Mouse (Mus musculus): ENCODE measurements at regions not wholly inside any gene's neighbourhood (a gene's known extent, or its start where the extent isn't known, plus 50 kb on each side); places are given as distances from the start of the nearest gene placed in this dataset.

- Histone ChIP-seq H3K4me2 (no peak overlapping the region), H3K4me3 (replicated peaks) (no peak overlapping the region), H3K27ac (replicated peaks) (no peak overlapping the region), H3K4me1 (replicated peaks) (no peaks in the 10 kb centered on the region), H3K27me3 (no peaks in the 10 kb centered on the region), H3K36me3 (replicated peaks) (no peaks in the 10 kb centered on the region), H3K9ac (no peak overlapping the region), H3K9me3 (replicated peaks) (no peaks in the 10 kb centered on the region)
- ATAC-seq (ENCODE audit: insufficient read depth) = no peak
- WGBS (ENCODE audit: insufficient replicate concordance) = 34% methylated on average over 4 of the region's 4 CpGs
These were observed 70.6 kb upstream of the Nectin1 start for GRCm38 (mm10) chr9:43673171-43673680.

GRCm38 (mm10) chr9:43674321-43674720, 69.5 kb upstream of the Nectin1 start:
- peaks cover 5% of the 10 kb centered on the region; the same call in 1 of the 2 replicates for H3K27me3 ChIP-seq
- H3K36me3 ChIP-seq (replicated peaks) = no peaks in the 10 kb centered on the region
- 19% methylated on average over 8 of the region's 8 CpGs for WGBS (ENCODE audit: insufficient replicate concordance)
- no peaks in the 10 kb centered on the region for H3K4me1 ChIP-seq (replicated peaks)
- no peaks in the 10 kb centered on the region for H3K9me3 ChIP-seq (replicated peaks)
- no peak overlapping the region for H3K4me2 ChIP-seq
- H3K27ac ChIP-seq (replicated peaks) = no peak overlapping the region
- no peak overlapping the region for H3K9ac ChIP-seq
- no peak for ATAC-seq (ENCODE audit: insufficient read depth)
- no peak overlapping the region for H3K4me3 ChIP-seq (replicated peaks)

- no peaks in the 10 kb centered on the region for H3K9me3 ChIP-seq (replicated peaks)
- H3K27me3 ChIP-seq = peaks cover 7% of the 10 kb centered on the region; the same call in 1 of the 2 replicates
- H3K36me3 ChIP-seq (replicated peaks) = no peaks in the 10 kb centered on the region
- 36% methylated on average over 2 of the region's 2 CpGs for WGBS (ENCODE audit: insufficient replicate concordance)
- H3K4me3 ChIP-seq (replicated peaks) = no peak overlapping the region
- H3K27ac ChIP-seq (replicated peaks) = no peak overlapping the region
- no peak overlapping the region for H3K4me2 ChIP-seq
- H3K9ac ChIP-seq = no peak overlapping the region
- no peak for ATAC-seq (ENCODE audit: insufficient read depth)
- no peaks in the 10 kb centered on the region for H3K4me1 ChIP-seq (replicated peaks)
These were observed 67.8 kb upstream of the Nectin1 start for GRCm38 (mm10) chr9:43676011-43676410.

GRCm38 (mm10) chr9:43679331-43679730, 64.5 kb upstream of the Nectin1 start:
- no peak overlapping the region for H3K4me2 ChIP-seq
- no peak overlapping the region for H3K9ac ChIP-seq
- H3K4me1 ChIP-seq (replicated peaks) = no peaks in the 10 kb centered on the region
- no peak for ATAC-seq (ENCODE audit: insufficient read depth)
- H3K9me3 ChIP-seq (replicated peaks) = no peaks in the 10 kb centered on the region
- H3K36me3 ChIP-seq (replicated peaks) = no peaks in the 10 kb centered on the region
- 52% methylated on average over 17 of the region's 17 CpGs for WGBS (ENCODE audit: insufficient replicate concordance)
- no peak overlapping the region for H3K27ac ChIP-seq (replicated peaks)
- H3K4me3 ChIP-seq (replicated peaks) = no peak overlapping the region
- peaks cover 7% of the 10 kb centered on the region; the same call in 1 of the 2 replicates for H3K27me3 ChIP-seq

DNA sequence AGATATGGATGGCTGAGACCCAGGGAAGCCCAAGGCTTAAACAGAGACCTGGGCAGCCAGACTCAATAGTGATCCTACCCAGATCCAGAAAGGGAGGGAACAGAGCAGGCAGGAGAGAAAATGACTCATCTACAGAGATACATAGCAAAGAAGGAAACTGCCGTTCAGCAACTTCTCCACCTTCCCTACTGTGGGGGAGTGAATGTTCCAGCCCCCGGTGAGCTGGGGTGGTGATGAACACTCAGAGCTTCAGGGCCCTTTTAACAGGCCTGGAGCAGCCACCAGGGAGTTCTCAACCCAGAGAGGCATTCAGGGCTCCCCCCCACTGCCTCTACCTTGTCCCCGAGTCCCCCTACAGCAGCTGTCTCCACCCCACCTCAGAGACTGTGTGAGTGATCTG, 62.5 kb upstream of the Nectin1 start:
- no peak overlapping the region for H3K9ac ChIP-seq
- WGBS (ENCODE audit: insufficient replicate concordance) = 44% methylated on average over 3 of the region's 3 CpGs
- no peaks in the 10 kb centered on the region for H3K9me3 ChIP-seq (replicated peaks)
- ATAC-seq (ENCODE audit: insufficient read depth) = no peak
- no peak overlapping the region for H3K27ac ChIP-seq (replicated peaks)
- no peaks in the 10 kb centered on the region for H3K36me3 ChIP-seq (replicated peaks)
- H3K4me1 ChIP-seq (replicated peaks) = no peaks in the 10 kb centered on the region
- no peak overlapping the region for H3K4me3 ChIP-seq (replicated peaks)
- no peak overlapping the region for H3K4me2 ChIP-seq
- peaks cover 7% of the 10 kb centered on the region; the same call in 1 of the 2 replicates for H3K27me3 ChIP-seq

DNA sequence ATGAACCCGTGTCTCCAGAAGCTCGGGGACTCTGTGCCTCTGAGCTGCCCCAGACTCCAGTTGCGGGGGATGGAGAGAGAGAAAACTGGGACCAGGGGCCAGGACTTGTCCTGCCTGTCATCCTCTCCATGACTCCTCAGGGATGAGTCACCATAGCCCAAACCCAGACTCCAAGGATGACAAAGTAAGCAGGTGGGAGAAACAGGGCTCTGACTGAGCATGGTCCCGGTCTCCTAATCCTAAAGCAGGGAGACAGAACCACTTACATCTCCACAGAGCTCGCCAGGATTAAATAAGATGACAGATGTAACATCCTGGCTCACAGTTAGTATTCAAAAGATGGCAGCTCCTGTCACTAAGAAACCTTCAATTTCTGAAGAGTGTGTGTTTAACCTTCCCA, 61.7 kb upstream of the Nectin1 start:
- Histone ChIP-seq H3K4me2 (no peak overlapping the region), H3K4me3 (replicated peaks) (no peak overlapping the region), H3K9ac (no peak overlapping the region), H3K27me3 (peaks cover 7% of the 10 kb centered on the region; the same call in 1 of the 2 replicates), H3K36me3 (replicated peaks) (no peaks in the 10 kb centered on the region), H3K27ac (replicated peaks) (no peak overlapping the region), H3K9me3 (replicated peaks) (no peaks in the 10 kb centered on the region), H3K4me1 (replicated peaks) (no peaks in the 10 kb centered on the region)
- whole genome bisulfite sequencing (ENCODE audit: insufficient replicate concordance) = 51% methylated on average over 5 of the region's 5 CpGs
- no peak for ATAC-seq (ENCODE audit: insufficient read depth)

GRCm38 (mm10) chr9:43684596-43684995, 59.2 kb upstream of the Nectin1 start:
- H3K4me1 ChIP-seq (replicated peaks) = no peaks in the 10 kb centered on the region
- ATAC-seq (ENCODE audit: insufficient read depth) = no peak
- no peaks in the 10 kb centered on the region for H3K27me3 ChIP-seq
- WGBS (ENCODE audit: insufficient replicate concordance) = 50% methylated on average over 5 of the region's 5 CpGs
- no peaks in the 10 kb centered on the region for H3K36me3 ChIP-seq (replicated peaks)
- H3K4me2 ChIP-seq = no peak overlapping the region
- no peak overlapping the region for H3K9ac ChIP-seq
- no peak overlapping the region for H3K27ac ChIP-seq (replicated peaks)
- no peak overlapping the region for H3K4me3 ChIP-seq (replicated peaks)
- H3K9me3 ChIP-seq (replicated peaks) = no peaks in the 10 kb centered on the region

DNA sequence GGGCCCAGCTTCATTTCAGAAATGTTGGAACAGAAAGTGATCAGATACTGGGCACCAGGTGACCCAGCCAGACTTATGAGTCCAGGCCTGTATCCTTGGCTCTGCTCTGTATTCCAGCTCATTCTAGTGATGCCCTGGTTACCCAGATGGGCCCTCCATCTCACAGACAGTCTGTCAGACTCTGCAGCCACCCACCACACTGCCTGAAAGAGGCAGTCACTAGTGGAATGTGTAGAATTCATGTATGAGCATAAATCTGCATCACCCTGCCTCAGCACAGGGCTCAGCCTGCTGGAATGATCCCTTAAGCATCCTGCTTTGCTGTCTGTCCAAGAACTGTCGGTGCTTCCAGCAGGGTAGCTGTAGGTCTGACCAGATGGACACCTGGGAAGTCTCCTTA, 51.8 kb upstream of the Nectin1 start:
- WGBS (ENCODE audit: insufficient replicate concordance) = 44% methylated on average over 1 of the region's 1 CpGs
- ATAC-seq (ENCODE audit: insufficient read depth) = no peak
- no peak overlapping the region for H3K4me2 ChIP-seq

GRCm38 (mm10) chr9:43692538-43692937, 51.2 kb upstream of the Nectin1 start:
- no peak overlapping the region for H3K27ac ChIP-seq (replicated peaks)
- H3K27me3 ChIP-seq = no peaks in the 10 kb centered on the region
- no peak overlapping the region for H3K4me2 ChIP-seq
- no peaks in the 10 kb centered on the region for H3K4me1 ChIP-seq (replicated peaks)
- no peaks in the 10 kb centered on the region for H3K36me3 ChIP-seq (replicated peaks)
- no peak overlapping the region for H3K4me3 ChIP-seq (replicated peaks)
- no peak for ATAC-seq (ENCODE audit: insufficient read depth)
- 62% methylated on average over 10 of the region's 10 CpGs for WGBS (ENCODE audit: insufficient replicate concordance)
- no peak overlapping the region for H3K9ac ChIP-seq
- H3K9me3 ChIP-seq (replicated peaks) = no peaks in the 10 kb centered on the region

More for the DNA sequence above, 51.8 kb upstream of the Nectin1 start:
- Histone ChIP-seq H3K36me3 (replicated peaks) (no peaks in the 10 kb centered on the region), H3K4me1 (replicated peaks) (no peaks in the 10 kb centered on the region), H3K9ac (no peak overlapping the region), H3K27me3 (no peaks in the 10 kb centered on the region), H3K4me3 (replicated peaks) (no peak overlapping the region), H3K27ac (replicated peaks) (no peak overlapping the region), H3K9me3 (replicated peaks) (no peaks in the 10 kb centered on the region)

Measured in liver, embryonic 15.5 days (tissue).